Comparison of ENCODE assay signal across 1 mouse cellular context in the genomic region with DNA sequence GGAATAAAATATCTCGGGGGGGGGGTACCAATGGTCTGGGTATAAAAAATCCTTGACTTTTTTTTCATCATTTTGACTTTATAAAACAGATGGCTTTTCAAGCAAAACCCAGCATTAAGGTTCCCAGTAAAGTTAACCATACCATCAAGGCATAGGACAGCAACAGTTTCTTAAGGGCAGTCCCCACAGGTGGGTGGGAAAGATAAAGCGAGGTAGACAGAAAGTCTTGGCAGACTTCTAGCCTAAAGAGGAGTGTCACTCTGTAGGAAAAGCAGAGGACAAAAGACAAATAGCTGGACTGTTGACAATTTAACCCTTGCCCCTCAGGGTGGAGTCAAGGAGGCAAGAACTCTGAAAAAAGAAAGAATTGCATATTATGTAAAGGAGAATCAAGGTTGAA.
TF ChIP-seq lines count a peak whose summit lies in the region.

No protein-coding gene starts in this region.

TF ChIP-seq in CH12.LX, 34 proteins besides CTCF, POLR2A, EP300 and RAD21 (continued from another document):
- TF ChIP-seq ELF1 (IDR thresholded peaks at IDR 0.05; ENCODE audit: low read depth, low read length) (no peak), NRF1 (IDR thresholded peaks at IDR 0.05; ENCODE audit: low read depth, low read length) (no peak), E2F4 (IDR thresholded peaks at IDR 0.05; ENCODE audit: insufficient replicate concordance, low read depth, low read length) (no peak), NELFE (IDR thresholded peaks at IDR 0.05; ENCODE audit: low read depth, low read length) (no peak), USF2 (conservative IDR thresholded peaks at IDR 0.05; ENCODE audit: low read depth, low read length) (no peak), IRF4 (IDR thresholded peaks at IDR 0.05; ENCODE audit: low read depth, low read length) (no peak), ZKSCAN1 (IDR thresholded peaks at IDR 0.05; ENCODE audit: borderline replicate concordance, low read depth, low read length) (no peak)
